Mouse (Mus musculus): ENCODE data around the gene Acad12.

Gene Acad12

DNA sequence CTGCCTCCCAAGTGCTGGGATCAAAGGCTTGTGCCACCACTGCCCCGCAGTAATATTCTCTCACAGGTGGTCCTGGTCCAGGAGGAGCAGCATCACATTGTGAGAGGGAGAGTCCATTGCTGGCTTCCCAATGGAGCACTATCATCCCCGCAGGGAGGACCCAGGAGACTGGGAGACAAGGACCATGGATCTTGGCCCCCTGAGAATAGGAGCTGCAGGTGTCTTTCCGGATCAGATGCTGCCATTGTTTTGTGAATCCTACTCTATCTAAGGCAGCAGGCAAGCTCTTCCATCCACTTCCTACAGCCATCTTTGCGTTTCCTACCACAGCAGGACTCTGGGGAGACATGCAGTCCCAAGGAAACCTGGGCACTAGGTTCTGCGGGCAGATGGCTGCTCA, 33.0 kb downstream of the Acad12 start:
- no peak for DNase-seq (ENCODE audit: extremely low read depth, insufficient read length, low spot score)

- DNase-seq (ENCODE audit: extremely low read depth, insufficient read length, low spot score), result peak; percentile 78
These were observed 33.7 kb downstream of the Acad12 start for GRCm38 (mm10) chr5:121585005-121585404.

DNA sequence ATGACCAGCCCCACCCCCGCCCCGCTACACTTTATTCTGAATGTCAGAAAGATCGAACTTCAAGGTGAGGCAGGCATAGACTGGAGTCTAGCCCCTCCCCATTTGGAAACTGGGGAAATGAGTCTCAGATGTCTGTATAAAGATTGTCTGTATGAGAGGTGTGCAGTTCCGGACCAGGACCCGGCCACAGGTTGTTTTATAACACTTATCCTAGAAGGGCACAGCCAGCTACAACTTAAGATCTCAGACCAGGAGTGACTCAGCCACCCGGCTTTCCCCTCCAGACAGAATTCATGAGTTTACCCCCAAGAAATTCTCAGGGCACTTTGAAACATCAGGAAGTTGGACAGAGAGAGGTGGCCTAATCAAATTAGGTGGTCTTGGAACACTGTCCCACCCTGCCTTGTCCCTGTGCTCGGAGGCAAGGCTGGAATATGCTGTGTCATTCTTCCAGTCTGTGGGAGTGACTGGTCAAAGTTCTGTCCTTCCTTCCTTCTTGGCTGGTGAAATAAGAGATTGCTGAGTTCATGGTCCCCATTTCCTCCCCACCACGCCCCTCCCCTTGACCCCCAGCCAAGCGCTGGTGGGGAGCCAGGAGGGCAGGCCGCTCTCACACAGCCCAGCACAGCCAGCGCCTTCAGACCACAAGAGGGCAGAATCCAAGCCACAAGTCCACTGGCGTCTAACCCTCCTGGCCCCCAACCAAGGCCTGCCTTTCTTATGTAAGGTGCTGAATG, 34.8 kb downstream of the Acad12 start:
- DNase-seq (ENCODE audit: extremely low read depth, insufficient read length, low spot score), result peak; percentile 99

- DNase-seq (ENCODE audit: extremely low read depth, insufficient read length, low spot score), result no peak
These were observed 36.8 kb downstream of the Acad12 start for GRCm38 (mm10) chr5:121581945-121582344.

- DNase-seq (ENCODE audit: extremely low read depth, insufficient read length, low spot score), result no peak
These were observed 41.7 kb downstream of the Acad12 start for GRCm38 (mm10) chr5:121576927-121577488.

DNA sequence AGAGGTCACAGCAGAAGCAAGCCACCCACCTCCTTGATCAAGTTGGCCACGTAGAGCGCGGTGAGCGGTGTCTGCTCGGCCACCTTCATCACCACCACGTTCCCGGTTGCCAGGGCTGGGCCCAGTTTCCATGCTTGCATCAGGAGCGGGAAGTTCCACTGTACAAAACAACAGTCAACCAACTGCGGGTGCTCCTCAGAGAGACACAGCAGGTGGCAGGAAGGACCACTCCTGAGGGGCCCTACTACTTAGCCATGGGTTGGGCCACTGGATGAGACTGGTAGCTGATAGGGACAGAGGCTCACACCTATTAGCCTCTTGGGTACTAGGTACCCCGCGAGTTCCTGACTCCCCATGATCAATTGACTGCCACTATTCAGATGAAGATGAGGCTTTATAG, 42.9 kb downstream of the Acad12 start:
- no peak for DNase-seq (ENCODE audit: extremely low read depth, insufficient read length, low spot score)

DNA sequence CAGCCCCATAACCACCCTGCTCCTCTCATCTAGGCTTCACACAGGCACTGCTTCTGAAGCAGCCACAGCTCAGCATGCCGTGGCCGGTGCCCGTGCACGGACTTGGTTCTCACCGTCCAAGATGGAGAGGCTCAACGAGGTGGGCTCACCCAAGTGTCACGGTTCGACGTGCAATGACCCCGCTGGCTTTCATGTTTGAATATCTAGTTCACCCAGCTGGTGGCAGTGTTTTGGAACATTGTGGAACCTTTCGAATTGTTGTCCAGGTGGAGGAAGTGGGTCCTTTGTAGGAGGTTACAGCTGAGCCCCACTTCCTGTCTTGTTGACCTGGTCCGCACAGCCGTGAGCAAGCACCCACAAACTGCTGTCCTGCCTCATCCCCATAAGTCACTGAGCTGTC, 44.6 kb downstream of the Acad12 start:
- DNase-seq (ENCODE audit: extremely low read depth, insufficient read length, low spot score), result no peak

GRCm38 (mm10) chr5:121570787-121571186, 48.0 kb downstream of the Acad12 start:
- DNase-seq (ENCODE audit: extremely low read depth, insufficient read length, low spot score), result no peak

DNA sequence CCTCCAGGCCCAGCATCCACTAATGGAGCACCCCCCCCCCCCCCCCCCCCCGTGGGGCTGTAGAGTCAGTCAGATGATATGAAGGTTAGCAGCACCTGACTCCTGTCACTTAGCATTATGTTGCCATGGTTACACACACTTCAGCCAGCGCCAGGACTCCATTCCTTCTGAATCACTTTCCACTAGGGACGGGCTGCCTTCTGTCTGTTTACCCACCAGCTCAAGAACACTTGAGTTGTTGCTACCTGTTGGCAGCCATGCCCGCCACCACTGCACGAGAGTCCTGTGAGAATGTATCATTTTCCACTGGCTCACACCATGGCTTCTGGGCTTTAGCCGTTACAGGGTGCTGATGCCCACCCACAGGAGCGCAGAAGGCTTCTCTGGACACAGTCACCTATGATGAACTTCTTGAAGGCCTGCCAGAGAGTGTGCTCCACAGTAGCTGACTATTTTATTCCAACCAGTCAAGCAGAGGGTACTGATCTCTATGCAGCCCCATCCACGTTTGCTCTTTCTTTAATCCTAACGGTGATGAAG, 48.8 kb downstream of the Acad12 start:
- DNase-seq (ENCODE audit: extremely low read depth, insufficient read length, low spot score), result no peak

DNA sequence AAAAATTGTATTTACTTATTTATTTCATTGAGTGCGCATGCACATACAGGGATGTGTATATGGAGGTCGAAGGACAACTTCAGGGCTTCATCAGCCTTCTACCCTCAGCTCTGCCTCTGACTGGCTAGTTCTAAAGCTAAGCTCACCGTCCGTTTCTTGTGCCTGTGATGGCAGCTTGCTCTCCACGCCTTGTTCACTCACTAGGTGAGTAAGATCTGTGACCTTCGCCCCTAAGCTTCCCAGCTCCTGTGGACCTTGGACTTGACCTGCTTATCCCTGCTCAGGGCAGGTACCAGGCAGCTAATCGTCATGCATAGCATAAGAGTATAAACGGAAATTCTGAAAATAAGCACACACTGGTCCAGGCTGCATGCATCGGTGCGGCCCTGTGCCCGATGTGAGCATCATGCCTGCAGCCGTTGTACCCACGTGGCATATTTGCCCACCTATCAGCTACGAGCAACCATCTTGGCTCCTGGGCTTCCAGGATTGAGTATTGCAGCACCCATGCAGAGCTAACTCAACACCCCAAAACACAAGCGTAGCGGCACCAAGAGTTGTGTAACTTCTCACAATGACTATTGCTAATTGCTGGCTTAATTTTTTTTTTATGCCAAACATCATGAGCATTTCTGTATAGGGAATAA, 52.6 kb downstream of the Acad12 start:
- no peak for DNase-seq (ENCODE audit: extremely low read depth, insufficient read length, low spot score)

- peak; percentile 49 for DNase-seq (ENCODE audit: extremely low read depth, insufficient read length, low spot score)
These were observed 54.3 kb downstream of the Acad12 start for GRCm38 (mm10) chr5:121564468-121564895.

DNA sequence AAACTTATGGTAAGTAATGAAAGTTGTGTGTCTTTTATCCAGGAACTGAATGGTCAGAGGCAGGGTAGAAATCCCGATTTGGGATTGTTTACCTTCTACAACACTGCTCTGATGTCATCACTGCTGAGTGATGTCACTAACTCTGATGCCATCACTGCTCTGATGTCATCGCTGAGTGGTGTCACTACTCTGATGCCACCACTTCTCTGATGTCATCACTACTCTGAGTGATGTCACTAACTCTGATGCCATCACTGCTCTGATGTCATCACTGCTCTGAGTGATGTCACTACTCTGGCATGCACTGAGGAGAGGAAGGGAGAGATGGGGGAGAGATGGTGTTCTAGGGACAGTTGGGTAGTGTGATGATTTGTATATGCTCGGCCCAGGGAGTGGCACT, 56.3 kb downstream of the Acad12 start:
- no peak for DNase-seq (ENCODE audit: extremely low read depth, insufficient read length, low spot score)

GRCm38 (mm10) chr5:121549196-121549595, 69.5 kb downstream of the Acad12 start:
- no peak for DNase-seq (ENCODE audit: extremely low read depth, insufficient read length, low spot score)

GRCm38 (mm10) chr5:121547084-121547483, 71.7 kb downstream of the Acad12 start:
- no peak for DNase-seq (ENCODE audit: extremely low read depth, insufficient read length, low spot score)
